Mouse (Mus musculus): ENCODE data around the gene Gfm1. TPM values are rescaled to one million over a fixed set of nuclear protein-coding genes. Genes with fewer than 3 reads are reported as not detected.

Gfm1 gene
- total RNA-seq, 2 experiments from 2014 or later = 111 to 121 TPM

- no peak for DNase-seq (ENCODE audit: low spot score in 2 of 2)
These were observed 63.2 kb downstream of the Gfm1 start for GRCm38 (mm10) chr3:67493132-67493531.

- no peak for DNase-seq (ENCODE audit: low spot score in 2 of 2)
These were observed 66.4 kb downstream of the Gfm1 start for GRCm38 (mm10) chr3:67496310-67496709.

- DNase-seq (ENCODE audit: low spot score in 2 of 2) = no peak
These were observed 68.1 kb downstream of the Gfm1 start for GRCm38 (mm10) chr3:67497998-67498397.

GRCm38 (mm10) chr3:67498773-67499405 is 69.0 kb downstream of the Gfm1 start:
- DNase-seq (ENCODE audit: low spot score in 2 of 2) = no peak

- no peak for DNase-seq (ENCODE audit: low spot score in 2 of 2)
These were observed 69.5 kb downstream of the Gfm1 start for GRCm38 (mm10) chr3:67499406-67499791.

GRCm38 (mm10) chr3:67503878-67504277 is 74.0 kb downstream of the Gfm1 start:
- no peak for DNase-seq (ENCODE audit: low spot score in 2 of 2)

GRCm38 (mm10) chr3:67505286-67505685 is 75.4 kb downstream of the Gfm1 start:
- no peak for DNase-seq (ENCODE audit: low spot score in 2 of 2)

GRCm38 (mm10) chr3:67508216-67508892 is 78.5 kb downstream of the Gfm1 start:
- DNase-seq (ENCODE audit: low spot score in 2 of 2) = no peak

- DNase-seq (ENCODE audit: low spot score in 2 of 2) = peak; percentile 71 to 72
These were observed 82.9 kb downstream of the Gfm1 start for GRCm38 (mm10) chr3:67512807-67513206.

- no peak for DNase-seq (ENCODE audit: low spot score in 2 of 2)
These were observed 84.9 kb downstream of the Gfm1 start for GRCm38 (mm10) chr3:67514801-67515273.

- peak; percentile 20 to 37 for DNase-seq (ENCODE audit: low spot score in 2 of 2)
These were observed 85.4 kb downstream of the Gfm1 start, which contains the start of gene Rarres1 for GRCm38 (mm10) chr3:67515274-67515801. Gene Rarres1, minus strand, starts transcription at chr3:67515523.

- no peak for DNase-seq (ENCODE audit: low spot score in 2 of 2)
These were observed 90.8 kb downstream of the Gfm1 start for GRCm38 (mm10) chr3:67520568-67521143.

- DNase-seq (ENCODE audit: low spot score in 2 of 2) = no peak
These were observed 92.8 kb downstream of the Gfm1 start for GRCm38 (mm10) chr3:67522709-67523108.

GRCm38 (mm10) chr3:67524768-67525167 is 94.9 kb downstream of the Gfm1 start:
- DNase-seq (ENCODE audit: low spot score in 2 of 2) = no peak

Other genes starting within 250 kb of the Gfm1 start
- gene Mlf1, start 56.0 kb upstream of the Gfm1 start, total RNA-seq (2021) = 1 to 10 TPM; 2.0 to 2.1 TPM
- gene Gm17402, start 54.9 kb upstream of the Gfm1 start, total RNA-seq (2021) = not detected
- 10 to 100 TPM in 1 of 2 experiments, 1 to 10 TPM in 1; 6.9 to 10.4 TPM for gene Lxn, start 33.8 kb downstream of the Gfm1 start, total RNA-seq (2021)
- gene Rarres1, start 85.4 kb downstream of the Gfm1 start, total RNA-seq (2021) = under 1 TPM; 0.23 to 0.83 TPM
- gene Mfsd1, start 152.6 kb downstream of the Gfm1 start, total RNA-seq (2021) = 10 to 100 TPM; 55.5 to 66.2 TPM

Measured in adrenal gland, adult 18-20 months (tissue).